Mouse (Mus musculus): ENCODE data around the gene Cdkn2c. TPM values are rescaled to one million over a fixed set of nuclear protein-coding genes. Genes with fewer than 3 reads are reported as not detected.

Gene Cdkn2c
- polyA plus RNA-seq, 1 experiment from 2014 or later, result 1.0 TPM

DNA sequence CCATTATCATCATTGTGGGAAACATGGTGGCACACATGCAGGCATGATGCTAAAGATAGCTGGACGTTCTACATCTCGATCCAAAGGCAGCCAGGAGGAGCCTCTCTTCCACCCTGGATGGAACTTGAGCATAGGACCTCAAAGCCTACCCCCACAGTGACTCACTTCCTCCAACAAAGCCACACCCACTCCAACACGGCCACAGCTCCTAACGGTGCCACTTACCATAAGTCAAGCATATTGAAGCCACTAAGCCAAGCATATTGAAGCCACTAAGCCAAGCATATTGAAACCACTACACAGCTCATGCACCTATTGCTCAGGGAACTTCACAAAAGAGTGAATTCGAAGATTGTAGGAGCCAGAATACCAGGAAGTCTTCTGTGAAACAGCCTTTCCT lies 17.7 kb downstream of the Cdkn2c start:
- Histone ChIP-seq H3K4me3 (ENCODE audit: low read depth, low read length) (no peak overlapping the region), H3K27me3 (ENCODE audit: control insufficient read depth, insufficient read depth, low read length) (peaks cover 6% of the 10 kb centered on the region)
- ATAC-seq (ENCODE audit: low read depth), result no peak

DNA sequence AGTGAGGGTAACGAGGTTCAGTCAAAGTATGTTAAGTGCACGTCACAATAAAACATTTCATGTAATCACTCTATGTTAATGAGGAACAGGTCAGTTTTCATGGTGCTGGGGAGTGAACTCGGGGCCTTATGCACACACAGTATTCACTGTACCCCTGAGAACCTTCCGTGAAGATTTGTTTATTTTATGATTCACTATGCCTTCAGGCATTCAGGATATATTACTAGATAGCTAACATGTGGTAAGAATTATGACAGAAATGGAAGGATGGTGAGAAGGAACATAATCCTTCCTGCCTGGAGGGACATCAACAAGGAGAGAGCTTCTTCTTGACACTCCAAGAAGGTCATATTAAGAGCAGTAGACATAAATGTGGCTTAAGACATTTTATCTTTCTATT lies 19.7 kb downstream of the Cdkn2c start:
- ATAC-seq (ENCODE audit: low read depth), result no peak
- H3K9ac ChIP-seq (replicated peaks; ENCODE audit: low read depth, low read length), result no peak overlapping the region

More for the DNA sequence above, 17.7 kb downstream of the Cdkn2c start:
- Histone ChIP-seq H3K27ac (ENCODE audit: low read depth, low read length) (no peak overlapping the region), H3K4me2 (ENCODE audit: low read depth, low read length) (no peak overlapping the region), H3K36me3 (ENCODE audit: control insufficient read depth, insufficient read depth, low read length) (no peaks in the 10 kb centered on the region), H3K4me1 (ENCODE audit: control insufficient read depth, insufficient read depth, low read length) (no peaks in the 10 kb centered on the region), H3K9me3 (ENCODE audit: control insufficient read depth, low read length) (no peaks in the 10 kb centered on the region), H3K9ac (replicated peaks; ENCODE audit: low read depth, low read length) (no peak overlapping the region)
- 79% methylated on average over 5 of the region's 5 CpGs for WGBS

DNA sequence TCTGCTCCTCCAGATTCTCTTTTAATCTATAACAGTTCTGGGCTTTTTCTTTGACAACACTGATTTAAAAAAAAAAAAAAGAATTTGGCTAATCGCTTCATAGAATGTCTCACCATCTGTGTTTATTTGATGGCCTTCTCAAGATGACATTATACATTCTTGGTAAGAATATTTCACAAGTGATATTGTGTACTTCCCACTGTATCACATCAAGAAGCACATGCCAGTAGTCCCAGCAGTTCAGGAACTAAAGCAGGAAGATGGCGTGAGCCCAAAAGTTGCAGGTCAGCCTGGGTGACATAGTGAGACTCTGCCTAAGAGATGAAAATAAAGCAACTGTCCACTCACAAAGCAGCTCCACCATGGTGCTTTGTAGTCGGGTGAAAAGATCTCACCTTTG lies 25.5 kb downstream of the Cdkn2c start:
- H3K9me3 ChIP-seq (ENCODE audit: control insufficient read depth, low read length), result no peaks in the 10 kb centered on the region
- H3K27me3 ChIP-seq (ENCODE audit: control insufficient read depth, insufficient read depth, low read length), result no peaks in the 10 kb centered on the region
- WGBS, result 80% methylated on average over 3 of the region's 3 CpGs
- no peaks in the 10 kb centered on the region for H3K36me3 ChIP-seq (ENCODE audit: control insufficient read depth, insufficient read depth, low read length)
- no peak overlapping the region for H3K4me2 ChIP-seq (ENCODE audit: low read depth, low read length)
- no peaks in the 10 kb centered on the region for H3K4me1 ChIP-seq (ENCODE audit: control insufficient read depth, insufficient read depth, low read length)
- no peak overlapping the region for H3K27ac ChIP-seq (ENCODE audit: low read depth, low read length)
- no peak overlapping the region for H3K9ac ChIP-seq (replicated peaks; ENCODE audit: low read depth, low read length)
- H3K4me3 ChIP-seq (ENCODE audit: low read depth, low read length), result no peak overlapping the region
- ATAC-seq (ENCODE audit: low read depth), result no peak

More for the DNA sequence above, 19.7 kb downstream of the Cdkn2c start:
- Histone ChIP-seq H3K4me3 (ENCODE audit: low read depth, low read length) (no peak overlapping the region), H3K36me3 (ENCODE audit: control insufficient read depth, insufficient read depth, low read length) (no peaks in the 10 kb centered on the region), H3K4me1 (ENCODE audit: control insufficient read depth, insufficient read depth, low read length) (no peaks in the 10 kb centered on the region), H3K27me3 (ENCODE audit: control insufficient read depth, insufficient read depth, low read length) (no peaks in the 10 kb centered on the region), H3K27ac (ENCODE audit: low read depth, low read length) (no peak overlapping the region), H3K9me3 (ENCODE audit: control insufficient read depth, low read length) (no peaks in the 10 kb centered on the region), H3K4me2 (ENCODE audit: low read depth, low read length) (no peak overlapping the region)
- 74% methylated on average over 4 of the region's 4 CpGs for WGBS

DNA sequence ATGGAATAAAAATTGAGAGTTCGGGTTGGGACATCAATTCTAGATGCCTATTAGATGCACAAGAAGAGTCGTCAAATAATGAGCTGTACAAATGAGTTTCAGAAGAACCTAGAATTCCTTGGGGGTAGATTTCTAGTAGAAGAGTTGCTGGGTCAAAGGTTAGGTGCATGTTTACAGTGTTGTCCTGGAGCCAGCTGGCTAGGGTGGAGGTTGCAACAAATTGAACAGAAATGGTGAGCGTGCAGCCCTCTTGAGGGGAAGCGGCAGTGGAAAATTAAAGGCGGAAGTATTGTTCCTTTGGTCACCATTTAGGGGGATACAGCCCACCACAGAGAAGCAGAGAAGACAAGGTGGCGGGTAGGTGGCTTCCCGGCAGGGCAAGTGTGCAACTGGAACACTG lies 26.8 kb downstream of the Cdkn2c start:
- 90% methylated on average over 7 of the region's 7 CpGs for WGBS
- no peak overlapping the region for H3K4me2 ChIP-seq (ENCODE audit: low read depth, low read length)
- H3K27ac ChIP-seq (ENCODE audit: low read depth, low read length), result no peak overlapping the region
- H3K36me3 ChIP-seq (ENCODE audit: control insufficient read depth, insufficient read depth, low read length), result no peaks in the 10 kb centered on the region
- no peak overlapping the region for H3K9ac ChIP-seq (replicated peaks; ENCODE audit: low read depth, low read length)
- no peak overlapping the region for H3K4me3 ChIP-seq (ENCODE audit: low read depth, low read length)
- no peaks in the 10 kb centered on the region for H3K9me3 ChIP-seq (ENCODE audit: control insufficient read depth, low read length)
- H3K4me1 ChIP-seq (ENCODE audit: control insufficient read depth, insufficient read depth, low read length), result no peaks in the 10 kb centered on the region
- ATAC-seq (ENCODE audit: low read depth), result no peak
- H3K27me3 ChIP-seq (ENCODE audit: control insufficient read depth, insufficient read depth, low read length), result no peaks in the 10 kb centered on the region

DNA sequence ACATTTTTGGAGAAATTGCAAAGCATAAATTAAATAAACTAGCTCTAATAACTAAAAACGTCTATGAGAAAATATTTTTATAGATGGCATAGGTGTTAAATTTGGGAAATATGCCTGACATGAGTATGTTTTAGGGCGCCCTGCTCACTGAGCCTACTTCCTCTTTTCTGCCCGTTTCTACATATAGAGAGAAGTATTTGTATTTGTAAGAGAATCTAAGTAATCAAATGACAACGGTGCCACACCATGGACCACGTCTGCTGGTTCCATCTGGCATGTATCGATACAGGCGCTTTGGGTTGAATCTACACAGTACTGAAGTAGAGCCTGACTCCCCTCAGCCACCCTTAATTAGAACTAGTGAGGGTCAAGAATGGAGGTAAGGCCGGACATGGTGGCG lies 27.6 kb downstream of the Cdkn2c start:
- H3K9ac ChIP-seq (replicated peaks; ENCODE audit: low read depth, low read length), result no peak overlapping the region
- WGBS, result 88% methylated on average over 9 of the region's 9 CpGs
- H3K27me3 ChIP-seq (ENCODE audit: control insufficient read depth, insufficient read depth, low read length), result no peaks in the 10 kb centered on the region
- no peak overlapping the region for H3K4me2 ChIP-seq (ENCODE audit: low read depth, low read length)
- H3K4me3 ChIP-seq (ENCODE audit: low read depth, low read length), result no peak overlapping the region
- H3K27ac ChIP-seq (ENCODE audit: low read depth, low read length), result no peak overlapping the region
- H3K9me3 ChIP-seq (ENCODE audit: control insufficient read depth, low read length), result no peaks in the 10 kb centered on the region
- no peaks in the 10 kb centered on the region for H3K4me1 ChIP-seq (ENCODE audit: control insufficient read depth, insufficient read depth, low read length)
- no peaks in the 10 kb centered on the region for H3K36me3 ChIP-seq (ENCODE audit: control insufficient read depth, insufficient read depth, low read length)
- no peak for ATAC-seq (ENCODE audit: low read depth)

DNA sequence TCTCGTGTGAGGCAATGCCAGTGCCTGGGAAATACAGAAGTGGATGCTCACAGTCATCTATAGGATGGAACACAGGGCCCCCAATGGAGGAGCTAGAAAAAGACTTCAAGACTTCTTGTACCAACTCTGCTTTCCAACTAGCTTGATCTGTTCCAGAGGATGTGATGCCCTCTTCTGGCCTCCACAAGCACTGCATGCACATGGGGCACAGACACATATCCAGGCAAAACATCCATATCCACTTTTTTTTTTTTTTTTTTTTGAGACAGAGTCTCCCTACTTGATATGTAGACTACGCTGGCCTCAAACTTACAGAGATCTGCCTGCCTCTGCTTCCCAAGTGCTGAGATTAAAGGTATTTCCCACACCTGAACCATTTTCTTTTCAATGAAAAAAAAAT lies 32.0 kb downstream of the Cdkn2c start:
- ATAC-seq (ENCODE audit: low read depth), result no peak
- Histone ChIP-seq H3K4me1 (ENCODE audit: control insufficient read depth, insufficient read depth, low read length) (no peaks in the 10 kb centered on the region), H3K27ac (ENCODE audit: low read depth, low read length) (no peak overlapping the region), H3K9me3 (ENCODE audit: control insufficient read depth, low read length) (no peaks in the 10 kb centered on the region), H3K36me3 (ENCODE audit: control insufficient read depth, insufficient read depth, low read length) (no peaks in the 10 kb centered on the region), H3K27me3 (ENCODE audit: control insufficient read depth, insufficient read depth, low read length) (no peaks in the 10 kb centered on the region), H3K9ac (replicated peaks; ENCODE audit: low read depth, low read length) (no peak overlapping the region), H3K4me2 (ENCODE audit: low read depth, low read length) (no peak overlapping the region), H3K4me3 (ENCODE audit: low read depth, low read length) (no peak overlapping the region)
- WGBS, result 94% methylated on average over 2 of the region's 2 CpGs

DNA sequence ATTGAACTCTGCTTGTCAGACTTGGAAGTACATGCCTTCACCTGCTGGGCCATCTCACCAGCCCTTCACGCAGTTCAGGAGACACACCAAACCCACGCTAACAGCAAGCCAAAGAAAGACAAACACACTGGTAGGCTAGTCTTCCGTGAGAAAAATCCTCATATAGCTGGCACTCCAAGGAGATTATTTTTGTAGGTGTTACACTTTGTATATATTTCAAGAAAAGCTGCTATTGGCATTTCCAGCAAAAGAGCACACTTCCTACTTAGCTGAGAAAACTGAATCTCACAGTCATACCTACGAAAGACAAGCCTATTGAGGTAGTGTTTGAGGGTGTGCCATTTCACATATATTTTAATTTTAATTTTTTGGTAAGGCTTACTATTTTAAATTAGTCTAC lies 36.0 kb downstream of the Cdkn2c start:
- Histone ChIP-seq H3K4me3 (ENCODE audit: low read depth, low read length) (no peak overlapping the region), H3K4me2 (ENCODE audit: low read depth, low read length) (no peak overlapping the region), H3K27me3 (ENCODE audit: control insufficient read depth, insufficient read depth, low read length) (no peaks in the 10 kb centered on the region), H3K4me1 (ENCODE audit: control insufficient read depth, insufficient read depth, low read length) (no peaks in the 10 kb centered on the region), H3K27ac (ENCODE audit: low read depth, low read length) (no peak overlapping the region), H3K9me3 (ENCODE audit: control insufficient read depth, low read length) (no peaks in the 10 kb centered on the region), H3K36me3 (ENCODE audit: control insufficient read depth, insufficient read depth, low read length) (no peaks in the 10 kb centered on the region), H3K9ac (replicated peaks; ENCODE audit: low read depth, low read length) (no peak overlapping the region)
- no peak for ATAC-seq (ENCODE audit: low read depth)
- WGBS, result 87% methylated on average over 4 of the region's 4 CpGs

DNA sequence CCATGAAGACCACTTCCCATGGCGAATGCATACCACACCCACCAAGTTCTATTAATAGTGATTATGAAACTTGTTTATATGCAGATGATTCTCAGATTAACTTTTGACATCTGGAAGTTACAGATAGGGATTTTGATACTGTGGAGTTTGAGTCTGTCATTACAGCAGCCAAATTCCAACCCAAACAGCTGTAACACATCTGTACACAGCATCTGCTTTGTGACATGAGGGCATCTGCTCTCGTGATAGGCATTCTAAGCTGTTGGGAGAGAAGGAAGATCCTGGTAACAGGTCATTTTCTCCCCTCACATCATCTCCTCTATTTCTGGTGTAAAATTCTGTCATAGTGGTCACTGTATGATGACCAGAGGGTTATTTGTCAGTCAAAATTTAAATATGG lies 36.8 kb downstream of the Cdkn2c start:
- 71% methylated on average over 2 of the region's 2 CpGs for WGBS
- H3K27me3 ChIP-seq (ENCODE audit: control insufficient read depth, insufficient read depth, low read length), result no peaks in the 10 kb centered on the region
- no peak for ATAC-seq (ENCODE audit: low read depth)

DNA sequence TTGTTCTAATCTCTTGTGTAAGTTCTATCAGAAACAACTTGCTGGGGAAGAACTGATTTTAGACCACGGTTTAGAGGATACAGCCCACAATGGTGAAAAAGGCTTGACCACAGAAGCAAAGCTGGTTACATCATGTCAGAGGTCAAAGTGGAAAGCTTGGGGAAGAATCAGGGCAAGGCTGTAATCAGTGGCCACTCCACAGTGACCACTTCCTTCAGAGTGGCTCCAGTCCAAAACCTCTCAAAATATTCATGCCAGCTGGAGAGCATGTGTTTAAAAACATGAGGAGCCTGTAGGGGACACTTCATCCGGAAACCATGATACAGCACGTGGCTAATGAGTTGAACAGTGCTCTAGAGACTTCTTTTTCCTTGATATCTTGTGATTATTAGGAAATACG lies 54.4 kb downstream of the Cdkn2c start:
- WGBS, result 74% methylated on average over 4 of the region's 4 CpGs
- H3K27ac ChIP-seq (ENCODE audit: low read depth, low read length), result no peak overlapping the region
- no peaks in the 10 kb centered on the region for H3K36me3 ChIP-seq (ENCODE audit: control insufficient read depth, insufficient read depth, low read length)
- H3K4me2 ChIP-seq (ENCODE audit: low read depth, low read length), result no peak overlapping the region
- H3K4me3 ChIP-seq (ENCODE audit: low read depth, low read length), result no peak overlapping the region
- no peak for ATAC-seq (ENCODE audit: low read depth)
- no peaks in the 10 kb centered on the region for H3K27me3 ChIP-seq (ENCODE audit: control insufficient read depth, insufficient read depth, low read length)
- H3K9me3 ChIP-seq (ENCODE audit: control insufficient read depth, low read length), result no peaks in the 10 kb centered on the region
- H3K4me1 ChIP-seq (ENCODE audit: control insufficient read depth, insufficient read depth, low read length), result no peaks in the 10 kb centered on the region
- H3K9ac ChIP-seq (replicated peaks; ENCODE audit: low read depth, low read length), result no peak overlapping the region

More for the DNA sequence above, 36.8 kb downstream of the Cdkn2c start:
- H3K9me3 ChIP-seq (ENCODE audit: control insufficient read depth, low read length), result no peaks in the 10 kb centered on the region; the same call in 1 of the 2 replicates
- no peak overlapping the region for H3K4me2 ChIP-seq (ENCODE audit: low read depth, low read length)
- no peaks in the 10 kb centered on the region for H3K4me1 ChIP-seq (ENCODE audit: control insufficient read depth, insufficient read depth, low read length)
- H3K9ac ChIP-seq (replicated peaks; ENCODE audit: low read depth, low read length), result no peak overlapping the region
- H3K27ac ChIP-seq (ENCODE audit: low read depth, low read length), result no peak overlapping the region
- H3K4me3 ChIP-seq (ENCODE audit: low read depth, low read length), result no peak overlapping the region
- H3K36me3 ChIP-seq (ENCODE audit: control insufficient read depth, insufficient read depth, low read length), result no peaks in the 10 kb centered on the region
